Mouse (Mus musculus): Measurements from ENCODE around the gene Pdcd4. TPM values are rescaled to one million over a fixed set of nuclear protein-coding genes. Genes with fewer than 3 reads are reported as not detected.

Gene Pdcd4
- polyA plus RNA-seq, 1 experiment from 2014 or later = 35.9 TPM

GRCm38 (mm10) chr19:53872994-53873713 lies 18.9 kb upstream of the Pdcd4 start:
- Histone ChIP-seq H3K27ac (no peak overlapping the region), H3K4me2 (no peak overlapping the region), H3K4me3 (no peak overlapping the region), H3K36me3 (no peaks in the 10 kb centered on the region), H3K9ac (no peak overlapping the region), H3K9me3 (replicated peaks) (no peaks in the 10 kb centered on the region), H3K4me1 (replicated peaks) (no peaks in the 10 kb centered on the region), H3K27me3 (no peaks in the 10 kb centered on the region)
- 82% methylated on average over 6 of the region's 6 CpGs for WGBS
- no peak for ATAC-seq (replicated peaks; ENCODE audit: insufficient number of reproducible peaks, insufficient read depth, low FRiP score, low read depth)

DNA sequence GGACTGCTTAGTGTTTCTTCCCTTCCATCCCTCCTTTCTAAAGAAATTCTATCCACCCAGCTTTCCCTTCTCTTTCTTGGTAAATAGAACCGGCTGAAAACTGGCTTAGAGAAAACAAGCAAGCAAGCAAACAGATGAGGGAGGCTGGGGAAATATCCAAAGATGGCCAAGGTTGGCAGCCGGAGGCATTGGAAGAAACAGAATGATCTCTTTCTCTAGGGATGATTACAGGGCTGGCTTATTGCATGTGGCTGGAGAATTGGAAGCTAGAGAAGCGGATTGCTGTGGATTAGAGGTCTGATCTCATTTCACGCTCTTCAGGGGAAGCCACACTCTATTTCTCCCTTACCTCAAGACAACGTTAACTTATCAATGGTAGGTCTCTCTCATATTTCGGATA lies 16.8 kb upstream of the Pdcd4 start:
- no peak overlapping the region for H3K4me2 ChIP-seq
- no peak overlapping the region for H3K4me3 ChIP-seq
- WGBS = 76% methylated on average over 6 of the region's 6 CpGs
- no peaks in the 10 kb centered on the region for H3K27me3 ChIP-seq
- H3K9ac ChIP-seq = no peak overlapping the region
- no peak for ATAC-seq (replicated peaks; ENCODE audit: insufficient number of reproducible peaks, insufficient read depth, low FRiP score, low read depth)
- H3K4me1 ChIP-seq (replicated peaks) = no peaks in the 10 kb centered on the region
- no peaks in the 10 kb centered on the region for H3K9me3 ChIP-seq (replicated peaks)
- no peak overlapping the region for H3K27ac ChIP-seq
- no peaks in the 10 kb centered on the region for H3K36me3 ChIP-seq

DNA sequence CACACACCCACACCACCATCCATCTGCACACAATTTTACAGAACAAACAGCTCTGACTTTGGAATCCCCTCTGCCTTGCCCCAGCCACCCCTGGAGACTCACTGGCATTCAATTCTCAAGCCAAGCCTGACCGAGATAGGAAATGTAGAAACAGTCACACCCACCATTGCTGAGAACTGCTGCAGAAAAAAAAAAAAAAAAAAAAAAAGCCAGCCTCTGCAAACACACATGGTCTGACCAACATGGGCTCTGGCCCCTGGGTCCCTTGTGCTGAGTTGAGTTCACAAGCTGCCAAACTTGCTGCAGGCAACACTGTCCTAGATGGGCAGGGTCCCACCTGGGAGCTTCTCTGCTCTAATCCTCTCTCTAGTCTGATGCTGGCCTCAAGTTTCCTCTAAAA lies 14.3 kb upstream of the Pdcd4 start:
- Histone ChIP-seq H3K9me3 (replicated peaks) (no peaks in the 10 kb centered on the region), H3K4me1 (replicated peaks) (no peaks in the 10 kb centered on the region), H3K27ac (no peak overlapping the region), H3K9ac (no peak overlapping the region), H3K4me3 (no peak overlapping the region), H3K27me3 (no peaks in the 10 kb centered on the region), H3K4me2 (no peak overlapping the region), H3K36me3 (no peaks in the 10 kb centered on the region)
- 58% methylated on average over 1 of the region's 1 CpGs for WGBS
- ATAC-seq (replicated peaks; ENCODE audit: insufficient number of reproducible peaks, insufficient read depth, low FRiP score, low read depth) = no peak

DNA sequence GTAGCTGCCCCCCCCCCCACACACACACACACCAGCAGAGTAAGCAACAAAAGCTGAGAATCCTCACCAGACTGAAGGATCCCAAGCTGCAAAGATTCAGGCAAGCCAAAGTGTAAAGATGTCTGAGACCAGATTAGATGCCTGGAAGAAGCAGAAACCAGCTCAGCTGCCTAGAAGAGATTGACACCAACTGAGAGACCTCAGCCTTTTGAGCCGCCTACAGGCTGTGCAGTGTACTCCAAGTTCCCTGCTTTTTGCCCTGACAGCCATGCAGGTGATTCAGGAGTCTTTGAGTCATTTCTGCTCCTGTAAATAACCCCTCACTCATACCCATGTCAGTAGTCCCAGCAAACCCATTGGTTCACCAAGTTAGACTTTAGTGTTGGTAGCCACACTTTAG lies 11.6 kb upstream of the Pdcd4 start:
- Histone ChIP-seq H3K27ac (no peak overlapping the region), H3K9me3 (replicated peaks) (no peaks in the 10 kb centered on the region), H3K4me1 (replicated peaks) (no peaks in the 10 kb centered on the region), H3K4me3 (no peak overlapping the region), H3K4me2 (no peak overlapping the region), H3K27me3 (no peaks in the 10 kb centered on the region), H3K9ac (no peak overlapping the region), H3K36me3 (no peaks in the 10 kb centered on the region)
- ATAC-seq (replicated peaks; ENCODE audit: insufficient number of reproducible peaks, insufficient read depth, low FRiP score, low read depth) = no peak
- 66% methylated on average over 1 of the region's 1 CpGs for whole genome bisulfite sequencing

DNA sequence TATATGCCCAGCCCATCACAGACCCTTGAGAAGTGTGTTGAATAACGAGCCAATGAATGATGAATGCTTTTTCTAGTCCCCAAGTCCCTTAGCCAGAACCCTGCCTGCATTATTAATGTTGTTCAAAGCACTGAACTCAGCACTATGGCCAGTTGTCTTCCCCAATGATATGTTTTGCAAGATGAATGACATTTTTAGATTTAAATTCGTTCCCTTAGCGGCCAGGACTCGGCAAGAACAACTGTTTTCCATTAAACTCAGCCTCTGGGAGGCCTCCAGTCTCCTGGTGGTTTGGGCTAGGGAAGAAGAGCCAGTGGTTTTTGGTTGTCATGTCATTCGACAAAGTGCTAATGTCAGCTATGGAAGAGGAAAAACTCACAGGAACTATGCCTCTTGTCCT lies 10.2 kb upstream of the Pdcd4 start:
- Histone ChIP-seq H3K4me1 (replicated peaks) (no peaks in the 10 kb centered on the region), H3K9me3 (replicated peaks) (no peaks in the 10 kb centered on the region), H3K4me2 (no peak overlapping the region), H3K4me3 (no peak overlapping the region), H3K27ac (no peak overlapping the region), H3K36me3 (no peaks in the 10 kb centered on the region), H3K27me3 (no peaks in the 10 kb centered on the region), H3K9ac (no peak overlapping the region)
- ATAC-seq (replicated peaks; ENCODE audit: insufficient number of reproducible peaks, insufficient read depth, low FRiP score, low read depth) = no peak
- 60% methylated on average over 5 of the region's 5 CpGs for WGBS

DNA sequence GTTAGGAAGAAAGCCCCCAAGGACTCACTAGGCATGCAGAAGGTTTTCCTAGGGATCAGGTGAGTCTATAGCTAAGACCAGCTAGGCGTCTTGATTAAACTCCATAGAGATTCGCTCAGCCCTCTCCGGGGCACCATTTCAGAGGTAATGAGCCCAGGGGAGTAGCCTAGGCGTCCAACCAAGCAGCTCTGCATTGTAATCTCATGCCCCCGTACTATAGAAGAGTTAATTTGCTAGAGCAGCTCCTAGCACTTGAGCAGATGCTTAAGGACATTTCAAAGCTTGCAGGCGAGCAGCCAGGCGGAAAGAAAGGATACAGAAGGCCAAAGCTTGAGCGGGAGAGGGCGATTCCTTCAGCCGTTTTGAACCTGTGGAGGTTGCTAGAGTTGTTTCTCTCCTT lies 6.6 kb upstream of the Pdcd4 start:
- H3K9me3 ChIP-seq (replicated peaks) = no peaks in the 10 kb centered on the region
- no peak overlapping the region for H3K4me3 ChIP-seq
- H3K27ac ChIP-seq = no peak overlapping the region
- WGBS = 63% methylated on average over 10 of the region's 10 CpGs
- H3K9ac ChIP-seq = no peak overlapping the region
- ATAC-seq (replicated peaks; ENCODE audit: insufficient number of reproducible peaks, insufficient read depth, low FRiP score, low read depth) = no peak
- no peak overlapping the region for H3K4me2 ChIP-seq
- 0 out of 2 replicates have a peak, but pooled peaks cover 3% of the 10 kb centered on the region for H3K4me1 ChIP-seq (replicated peaks)
- H3K36me3 ChIP-seq = no peaks in the 10 kb centered on the region
- H3K27me3 ChIP-seq = no peaks in the 10 kb centered on the region

DNA sequence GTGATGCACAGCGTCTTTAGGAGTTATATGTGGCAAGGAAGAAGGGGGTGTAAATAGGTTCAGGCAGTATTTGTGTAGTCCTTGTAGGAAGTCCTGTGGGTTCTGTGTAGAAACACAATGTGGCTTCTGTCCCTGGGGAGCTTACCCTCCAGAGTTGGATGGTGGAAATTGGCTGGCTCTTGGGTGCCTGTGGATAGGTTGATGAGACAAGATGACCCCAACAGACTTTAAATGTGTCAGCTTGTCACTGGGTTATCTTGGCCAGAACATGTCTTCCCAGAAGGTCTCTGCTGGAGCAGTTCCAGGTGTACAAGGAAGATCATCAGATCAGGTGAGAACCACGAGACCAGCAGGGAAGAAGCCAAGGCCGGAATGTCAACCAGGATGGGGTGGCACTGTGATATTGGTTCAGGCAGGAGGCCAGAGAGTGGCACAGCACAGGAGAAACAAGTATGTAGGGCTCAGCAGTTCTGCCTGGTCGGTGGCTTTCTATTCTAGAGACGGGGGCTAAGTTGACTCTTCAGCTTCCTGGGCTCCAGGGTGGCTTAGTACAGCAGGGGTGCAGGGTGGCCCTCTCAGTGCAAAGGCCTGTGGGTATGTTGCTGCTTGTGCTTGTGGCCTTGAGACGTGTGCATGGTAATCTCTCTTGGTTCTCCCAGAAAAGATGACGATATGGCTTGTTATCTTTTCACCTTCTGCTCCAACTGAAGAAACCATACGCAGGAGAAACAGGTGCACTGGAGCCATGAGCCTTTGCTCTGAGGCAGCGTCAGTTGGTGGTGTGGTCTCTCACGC lies 5.3 kb upstream of the Pdcd4 start:
- Histone ChIP-seq H3K4me2 (no peak overlapping the region), H3K9ac (no peak overlapping the region), H3K27ac (no peak overlapping the region), H3K4me3 (no peak overlapping the region), H3K4me1 (replicated peaks) (peaks cover 15% of the 10 kb centered on the region), H3K9me3 (replicated peaks) (no peaks in the 10 kb centered on the region), H3K36me3 (no peaks in the 10 kb centered on the region), H3K27me3 (no peaks in the 10 kb centered on the region)
- WGBS = 75% methylated on average over 10 of the region's 10 CpGs
- ATAC-seq (replicated peaks; ENCODE audit: insufficient number of reproducible peaks, insufficient read depth, low FRiP score, low read depth) = no peak

DNA sequence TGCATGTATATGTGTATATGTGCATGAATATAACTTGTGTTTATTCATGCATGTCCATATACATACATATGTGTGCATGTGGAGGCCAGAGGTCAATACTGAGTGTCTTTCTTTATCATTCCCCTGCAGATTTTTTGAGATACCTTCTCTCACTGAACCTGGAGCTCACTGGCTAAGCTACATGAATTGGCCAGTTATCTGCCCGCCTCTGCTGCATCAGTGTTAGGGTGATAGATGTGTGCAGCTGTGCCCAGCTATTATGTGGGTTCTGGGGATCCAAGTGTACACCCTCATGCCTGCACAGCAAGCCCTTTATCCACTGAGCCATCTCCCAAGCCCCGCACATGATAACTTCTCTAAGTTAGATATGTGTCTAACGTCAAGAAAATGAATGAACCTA lies 4.2 kb upstream of the Pdcd4 start:
- Histone ChIP-seq H3K4me2 (no peak overlapping the region), H3K27me3 (no peaks in the 10 kb centered on the region), H3K4me3 (no peak overlapping the region), H3K9me3 (replicated peaks) (no peaks in the 10 kb centered on the region), H3K9ac (no peak overlapping the region), H3K36me3 (no peaks in the 10 kb centered on the region), H3K27ac (no peak overlapping the region), H3K4me1 (replicated peaks) (peaks cover 24% of the 10 kb centered on the region)
- ATAC-seq (replicated peaks; ENCODE audit: insufficient number of reproducible peaks, insufficient read depth, low FRiP score, low read depth) = no peak
- WGBS = 70% methylated on average over 3 of the region's 3 CpGs

- ATAC-seq (replicated peaks; ENCODE audit: insufficient number of reproducible peaks, insufficient read depth, low FRiP score, low read depth) = no peak
- 76% methylated on average over 9 of the region's 9 CpGs for WGBS
Measured at GRCm38 (mm10) chr19:53888331-53888730, 3.7 kb upstream of the Pdcd4 start.

DNA sequence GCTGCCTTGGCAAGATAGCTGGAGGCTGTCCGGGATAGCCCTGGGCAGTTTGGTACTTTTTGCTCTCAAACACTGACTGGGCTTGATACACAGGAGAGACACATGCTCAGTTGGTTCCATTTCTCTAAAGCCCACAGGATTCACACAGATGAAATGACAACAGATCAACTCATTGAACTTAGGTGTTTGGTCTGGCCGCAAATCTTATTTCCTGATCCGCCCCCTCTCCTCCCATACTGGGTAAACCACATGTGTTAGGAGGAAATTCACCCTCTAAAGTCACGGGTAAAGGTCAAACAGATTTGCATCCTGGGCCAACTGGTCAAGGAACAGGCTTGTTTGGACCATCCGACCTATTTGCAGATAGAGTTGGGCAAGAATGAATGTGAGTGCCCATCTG lies 2.5 kb upstream of the Pdcd4 start:
- H3K9me3 ChIP-seq (replicated peaks) = no peaks in the 10 kb centered on the region
- H3K27ac ChIP-seq = no peak overlapping the region
- ATAC-seq (replicated peaks; ENCODE audit: insufficient number of reproducible peaks, insufficient read depth, low FRiP score, low read depth) = no peak
- H3K36me3 ChIP-seq = no peaks in the 10 kb centered on the region
- no peak overlapping the region for H3K9ac ChIP-seq
- no peak overlapping the region for H3K4me2 ChIP-seq
- peaks cover 41% of the 10 kb centered on the region for H3K4me1 ChIP-seq (replicated peaks)
- no peaks in the 10 kb centered on the region for H3K27me3 ChIP-seq
- H3K4me3 ChIP-seq = no peak overlapping the region
- WGBS = 73% methylated on average over 5 of the region's 5 CpGs

More at GRCm38 (mm10) chr19:53888331-53888730, 3.7 kb upstream of the Pdcd4 start:
- Histone ChIP-seq H3K4me1 (replicated peaks) (peaks cover 28% of the 10 kb centered on the region), H3K9ac (no peak overlapping the region), H3K36me3 (no peaks in the 10 kb centered on the region), H3K9me3 (replicated peaks) (no peaks in the 10 kb centered on the region), H3K27me3 (no peaks in the 10 kb centered on the region), H3K27ac (no peak overlapping the region), H3K4me2 (no peak overlapping the region), H3K4me3 (no peak overlapping the region)

GRCm38 (mm10) chr19:53890274-53890673 lies 1.8 kb upstream of the Pdcd4 start:
- H3K9me3 ChIP-seq (replicated peaks) = no peaks in the 10 kb centered on the region
- no peaks in the 10 kb centered on the region for H3K36me3 ChIP-seq
- H3K4me3 ChIP-seq = no peak overlapping the region
- H3K27ac ChIP-seq = peak overlapping the region; percentile 8; the same call in 1 of the 2 replicates
- no peak overlapping the region for H3K9ac ChIP-seq
- peaks cover 43% of the 10 kb centered on the region for H3K4me1 ChIP-seq (replicated peaks)
- H3K4me2 ChIP-seq = no peak overlapping the region
- no peaks in the 10 kb centered on the region for H3K27me3 ChIP-seq
- 48% methylated on average over 5 of the region's 5 CpGs for WGBS
- ATAC-seq (replicated peaks; ENCODE audit: insufficient number of reproducible peaks, insufficient read depth, low FRiP score, low read depth) = no peak
